Mouse (Mus musculus) stomach, embryonic 14.5 days (tissue): Measurements from ENCODE around the gene Rcan2. TPM values are rescaled to one million over a fixed set of nuclear protein-coding genes. Genes with fewer than 3 reads are reported as not detected.
"Not testable (repeated sequence)": the region's sequence is repeated elsewhere in the genome, so short reads cannot be mapped to it uniquely, and the experiment has no call there.

Experiments
- ATAC-seq: fragments of 200-750 bp; cut with Nextera tagmentation; 2 replicates; pipeline ENCODE4 v1.8.0; 2017; ENCODE audit warnings: low read depth, moderate TSS enrichment; ENCODE audit not compliant: insufficient number of reproducible peaks, insufficient read depth, low FRiP score
- H3K27ac ChIP-seq: fragments of 300-500 bp; sonication (generic); 2 replicates; pipeline ENCODE4 v1.5.1; 2014; ENCODE audit warnings: mild to moderate bottlenecking, low read length, moderate library complexity, mixed read lengths
- H3K27me3 ChIP-seq: fragments of 300-500 bp; sonication (generic); 2 replicates; pipeline ENCODE4 v1.6.1; 2014; ENCODE audit warnings: low read length, control low read depth, mixed read lengths; ENCODE audit not compliant: control insufficient read depth, insufficient read depth
- H3K36me3 ChIP-seq: fragments of 300-500 bp; sonication (generic); 2 replicates; pipeline ENCODE4 v1.6.1; 2014; ENCODE audit warnings: mild to moderate bottlenecking, control low read depth, low read length, moderate library complexity, mixed read lengths; ENCODE audit not compliant: control insufficient read depth, insufficient read depth
- H3K4me1 ChIP-seq: fragments of 300-500 bp; sonication (generic); 2 replicates; pipeline ENCODE4 v1.6.1; 2014; ENCODE audit warnings: low read length, control low read depth, mixed read lengths; ENCODE audit not compliant: control insufficient read depth, insufficient read depth
- H3K4me2 ChIP-seq: fragments of 300-500 bp; sonication (generic); replicated peaks from 2 replicates; pipeline ENCODE4 v1.6.1; 2014; ENCODE audit warnings: low read depth, low read length, control low read depth
- H3K4me3 ChIP-seq: fragments of 300-500 bp; sonication (generic); 2 replicates; pipeline ENCODE4 v1.5.1; 2014; ENCODE audit warnings: low read depth, low read length, control low read depth
- H3K9ac ChIP-seq: fragments of 300-500 bp; sonication (generic); replicated peaks from 2 replicates; pipeline ENCODE4 v1.6.1; 2014; ENCODE audit warnings: low read depth, mild to moderate bottlenecking, control low read depth, low read length, moderate library complexity, mixed read lengths
- H3K9me3 ChIP-seq: fragments of 300-500 bp; sonication (generic); 2 replicates; pipeline ENCODE4 v1.6.1; 2016; ENCODE audit warnings: low read depth, low read length, control low read depth; ENCODE audit not compliant: control insufficient read depth
- WGBS: fragments of 180-500 bp; shearing (Covaris S2); extraction: QIAGEN DNeasy Blood & Tissue Kit; methylation state at CpG from one replicate; pipeline ENCODE4 v1.1.7; 2014; 5-methylcytosine and 5-hydroxymethylcytosine counted together
- polyA plus RNA-seq: library from polyadenylated mRNA; unstranded; fragments of >200 nt; fragmentation: Nextera tagmentation; extraction: Ambion mirVana; gene quantifications from 2 replicates; pipeline ENCODE4 v1.2.1, GENCODE M21; 2014

Gene Rcan2
- polyA plus RNA-seq, 1 experiment from 2014 or later, result 10.1 TPM

GRCm38 (mm10) chr17:43816480-43816879 is 15.3 kb downstream of the Rcan2 start:
- H3K36me3 ChIP-seq, result no peaks in the 10 kb centered on the region
- WGBS, result 83% methylated on average over 1 of the region's 1 CpGs

GRCm38 (mm10) chr17:43817171-43817570 is 16.0 kb downstream of the Rcan2 start:
- H3K4me2 ChIP-seq, result no peak overlapping the region
- H3K4me1 ChIP-seq, result no peaks in the 10 kb centered on the region
- no peak overlapping the region for H3K9ac ChIP-seq
- no peaks in the 10 kb centered on the region for H3K9me3 ChIP-seq
- no peak overlapping the region for H3K27ac ChIP-seq
- H3K36me3 ChIP-seq, result no peaks in the 10 kb centered on the region
- 81% methylated on average over 10 of the region's 10 CpGs for whole genome bisulfite sequencing
- H3K4me3 ChIP-seq, result no peak overlapping the region
- H3K27me3 ChIP-seq, result no peaks in the 10 kb centered on the region
- ATAC-seq, result no peak

More at GRCm38 (mm10) chr17:43816480-43816879, 15.3 kb downstream of the Rcan2 start:
- Histone ChIP-seq H3K9me3 (no peaks in the 10 kb centered on the region), H3K4me3 (no peak overlapping the region), H3K9ac (no peak overlapping the region), H3K27me3 (no peaks in the 10 kb centered on the region), H3K27ac (no peak overlapping the region), H3K4me1 (no peaks in the 10 kb centered on the region), H3K4me2 (no peak overlapping the region)
- ATAC-seq, result no peak

- Histone ChIP-seq H3K27ac (no peak overlapping the region), H3K4me1 (no peaks in the 10 kb centered on the region), H3K4me3 (no peak overlapping the region), H3K9ac (no peak overlapping the region), H3K27me3 (no peaks in the 10 kb centered on the region), H3K4me2 (no peak overlapping the region), H3K9me3 (no peaks in the 10 kb centered on the region), H3K36me3 (no peaks in the 10 kb centered on the region)
- ATAC-seq, result no peak
- 75% methylated on average over 6 of the region's 6 CpGs for WGBS
These were observed 17.2 kb downstream of the Rcan2 start for GRCm38 (mm10) chr17:43818390-43818789.

GRCm38 (mm10) chr17:43820904-43821303 is 19.8 kb downstream of the Rcan2 start:
- Histone ChIP-seq H3K9ac (no peak overlapping the region), H3K4me2 (no peak overlapping the region), H3K9me3 (no peaks in the 10 kb centered on the region), H3K27ac (no peak overlapping the region), H3K27me3 (no peaks in the 10 kb centered on the region), H3K4me3 (no peak overlapping the region), H3K4me1 (no peaks in the 10 kb centered on the region), H3K36me3 (no peaks in the 10 kb centered on the region)
- 92% methylated on average over 2 of the region's 2 CpGs for WGBS
- no peak for ATAC-seq

- Histone ChIP-seq H3K36me3 (no peaks in the 10 kb centered on the region), H3K4me1 (no peaks in the 10 kb centered on the region), H3K4me3 (no peak overlapping the region), H3K9ac (no peak overlapping the region), H3K4me2 (no peak overlapping the region), H3K9me3 (no peaks in the 10 kb centered on the region), H3K27ac (no peak overlapping the region), H3K27me3 (no peaks in the 10 kb centered on the region)
- ATAC-seq, result no peak
- WGBS, result 47% methylated on average over 6 of the region's 6 CpGs
These were observed 21.1 kb downstream of the Rcan2 start for GRCm38 (mm10) chr17:43822207-43822606.

- Histone ChIP-seq H3K4me3 (no peak overlapping the region), H3K9ac (no peak overlapping the region), H3K36me3 (no peaks in the 10 kb centered on the region), H3K4me1 (no peaks in the 10 kb centered on the region), H3K4me2 (no peak overlapping the region), H3K27ac (no peak overlapping the region), H3K9me3 (no peaks in the 10 kb centered on the region), H3K27me3 (no peaks in the 10 kb centered on the region)
- 68% methylated on average over 2 of the region's 2 CpGs for WGBS
- ATAC-seq, result no peak
These were observed 21.5 kb downstream of the Rcan2 start for GRCm38 (mm10) chr17:43822630-43823029.

GRCm38 (mm10) chr17:43824781-43825410 is 23.7 kb downstream of the Rcan2 start:
- no peaks in the 10 kb centered on the region for H3K4me1 ChIP-seq
- 84% methylated on average over 10 of the region's 10 CpGs for WGBS

GRCm38 (mm10) chr17:43825411-43825785 is 24.2 kb downstream of the Rcan2 start:
- not testable (repeated sequence) for ATAC-seq, H3K36me3 ChIP-seq, H3K4me3 ChIP-seq, H3K27me3 ChIP-seq, H3K9me3 ChIP-seq, H3K4me1 ChIP-seq, H3K27ac ChIP-seq, H3K9ac ChIP-seq, H3K4me2 ChIP-seq
- 52% methylated on average over 1 of the region's 1 CpGs for WGBS

More at GRCm38 (mm10) chr17:43824781-43825410, 23.7 kb downstream of the Rcan2 start:
- H3K27ac ChIP-seq, result no peak overlapping the region
- H3K4me3 ChIP-seq, result no peak overlapping the region
- no peaks in the 10 kb centered on the region for H3K27me3 ChIP-seq
- H3K4me2 ChIP-seq, result no peak overlapping the region
- no peak overlapping the region for H3K9ac ChIP-seq
- H3K36me3 ChIP-seq, result no peaks in the 10 kb centered on the region
- no peak for ATAC-seq
- H3K9me3 ChIP-seq, result no peaks in the 10 kb centered on the region

GRCm38 (mm10) chr17:43827261-43827660 is 26.1 kb downstream of the Rcan2 start:
- 62% methylated on average over 3 of the region's 3 CpGs for WGBS
- H3K36me3 ChIP-seq, result no peaks in the 10 kb centered on the region
- no peak overlapping the region for H3K4me3 ChIP-seq

More at GRCm38 (mm10) chr17:43827261-43827660, 26.1 kb downstream of the Rcan2 start:
- no peak overlapping the region for H3K27ac ChIP-seq
- no peaks in the 10 kb centered on the region for H3K9me3 ChIP-seq
- H3K9ac ChIP-seq, result no peak overlapping the region
- no peaks in the 10 kb centered on the region for H3K4me1 ChIP-seq
- H3K4me2 ChIP-seq, result no peak overlapping the region
- no peaks in the 10 kb centered on the region for H3K27me3 ChIP-seq
- no peak for ATAC-seq
